Mouse (Mus musculus): ENCODE measurements around the gene Cd22. TPM values are rescaled to one million over a fixed set of nuclear protein-coding genes. Genes with fewer than 3 reads are reported as not detected.

Gene Cd22
- total and polyA plus RNA-seq, 3 experiments, result 0.07 TPM; not detected in 2

GRCm38 (mm10) chr7:30863386-30863785, 16.8 kb downstream of the Cd22 start:
- Histone ChIP-seq H3K79me2 (ENCODE audit: control insufficient read depth, insufficient read depth, low read length, poor library complexity) (no peaks in the 10 kb centered on the region), H3K9ac (ENCODE audit: control insufficient read depth, low read depth, low read length, poor library complexity, severe bottlenecking) (no peak overlapping the region), H3K9me3 (replicated peaks; ENCODE audit: insufficient read depth, low read length) (no peaks in the 10 kb centered on the region), H3K27ac (ENCODE audit: control insufficient read depth, low read depth, low read length) (no peak overlapping the region), H3K4me3 (ENCODE audit: control insufficient read depth in 1 of 2, insufficient read depth in 1 of 2, low read depth in 2 of 2, low read length in 2 of 2) (no peak overlapping the region), H3K27me3 (ENCODE audit: control insufficient read depth in 1 of 2, insufficient read depth in 2 of 2, low read length in 2 of 2) (peaks cover 0 to 2% of the 10 kb centered on the region in 2 experiments; a peak in 2 of 4 replicates), H3K4me1 (ENCODE audit: control insufficient read depth in 1 of 2, insufficient read depth in 2 of 2, low read length in 2 of 2) (peaks cover 0 to 5% of the 10 kb centered on the region in 2 experiments; a peak in 2 of 4 replicates), H3K36me3 (ENCODE audit: control insufficient read depth in 1 of 2, insufficient read depth in 2 of 2, low read length in 2 of 2) (no peaks in the 10 kb centered on the region)
- DNase-seq (ENCODE audit: low read depth, low spot score), result no peak
- TF ChIP-seq NRF1 (IDR thresholded peaks at IDR 0.05; ENCODE audit: insufficient read depth, low read depth, low read length, poor library complexity, severe bottlenecking) (no peak), CHD1 (IDR thresholded peaks at IDR 0.05; ENCODE audit: low read depth, low read length) (no peak), TAL1 (IDR thresholded peaks at IDR 0.05; ENCODE audit: low read length) (no peak), USF1 (IDR thresholded peaks at IDR 0.05; ENCODE audit: low read depth, low read length) (no peak), MYC (IDR thresholded peaks at IDR 0.05; ENCODE audit: low read depth, low read length) (no peak), UBTF (IDR thresholded peaks at IDR 0.05; ENCODE audit: borderline replicate concordance, insufficient read depth, low read depth, low read length) (no peak), ZC3H11A (IDR thresholded peaks at IDR 0.05; ENCODE audit: low read depth, low read length) (no peak), POLR2A (IDR thresholded peaks at IDR 0.05; ENCODE audit: control insufficient read depth in 1 of 2, insufficient read depth in 1 of 2, low read depth in 1 of 2, low read length in 2 of 2, poor library complexity in 1 of 2) (no peak), EP300 (IDR thresholded peaks at IDR 0.05; ENCODE audit: low read depth in 1 of 2, low read length in 2 of 2) (no peak), MXI1 (IDR thresholded peaks at IDR 0.05; ENCODE audit: low read depth, low read length) (no peak), CTCF (IDR thresholded peaks at IDR 0.05 in 2 of 3, conservative IDR thresholded peaks at IDR 0.05 in 1 of 3; ENCODE audit: control insufficient read depth in 1 of 3, insufficient read depth in 1 of 3, low read depth in 2 of 3, low read length in 3 of 3, poor library complexity in 1 of 3, severe bottlenecking in 1 of 3) (no peak), SIN3A (IDR thresholded peaks at IDR 0.05; ENCODE audit: low read length) (no peak), MAFK (IDR thresholded peaks at IDR 0.05; ENCODE audit: borderline replicate concordance, low read depth, low read length) (no peak), ZNF384 (IDR thresholded peaks at IDR 0.05; ENCODE audit: low read depth, low read length) (no peak), JUND (IDR thresholded peaks at IDR 0.05; ENCODE audit: low read depth, low read length) (no peak), CHD2 (IDR thresholded peaks at IDR 0.05; ENCODE audit: low read length) (no peak), ETS1 (IDR thresholded peaks at IDR 0.05; ENCODE audit: low read depth, low read length) (no peak), GABPA (IDR thresholded peaks at IDR 0.05; ENCODE audit: low read depth, low read length) (no peak), E2F4 (IDR thresholded peaks at IDR 0.05; ENCODE audit: borderline replicate concordance, low read depth, low read length) (no peak), TBP (IDR thresholded peaks at IDR 0.05; ENCODE audit: low read depth, low read length) (no peak)

GRCm38 (mm10) chr7:30861464-30861863, 18.7 kb downstream of the Cd22 start, which contains the start of gene Ffar1:
Gene Ffar1, minus strand, starts transcription at chr7:30861564.
- H3K79me2 ChIP-seq (ENCODE audit: control insufficient read depth, insufficient read depth, low read length, poor library complexity), result no peaks in the 10 kb centered on the region
- H3K9ac ChIP-seq (ENCODE audit: control insufficient read depth, low read depth, low read length, poor library complexity, severe bottlenecking), result no peak within 1 kb of the TSS
- TF ChIP-seq RAD21 (IDR thresholded peaks at IDR 0.05; ENCODE audit: low read depth, low read length), result no peak
- TF ChIP-seq GABPA (IDR thresholded peaks at IDR 0.05; ENCODE audit: low read depth, low read length), result no peak
- no peak for TF ChIP-seq ZMIZ1 (IDR thresholded peaks at IDR 0.05; ENCODE audit: low read depth, low read length)
- no peak for TF ChIP-seq NELFE (IDR thresholded peaks at IDR 0.05; ENCODE audit: low read depth, low read length)
- no peak for TF ChIP-seq MAX (IDR thresholded peaks at IDR 0.05; ENCODE audit: low read length)
- TF ChIP-seq POLR2AphosphoS5 (IDR thresholded peaks at IDR 0.05; ENCODE audit: borderline replicate concordance, low read depth, low read length), result no peak
- TF ChIP-seq NRF1 (IDR thresholded peaks at IDR 0.05; ENCODE audit: insufficient read depth, low read depth, low read length, poor library complexity, severe bottlenecking), result no peak
- no peak for TF ChIP-seq KAT2A (conservative IDR thresholded peaks at IDR 0.05; ENCODE audit: low read depth, low read length)
- no peak for TF ChIP-seq E2F4 (IDR thresholded peaks at IDR 0.05; ENCODE audit: borderline replicate concordance, low read depth, low read length)
- TF ChIP-seq CTCF (IDR thresholded peaks at IDR 0.05 in 2 of 3, conservative IDR thresholded peaks at IDR 0.05 in 1 of 3; ENCODE audit: control insufficient read depth in 1 of 3, insufficient read depth in 1 of 3, low read depth in 2 of 3, low read length in 3 of 3, poor library complexity in 1 of 3, severe bottlenecking in 1 of 3), result no peak
- no peak for TF ChIP-seq SMC3 (IDR thresholded peaks at IDR 0.05; ENCODE audit: low read depth, low read length)
- no peaks in the 10 kb centered on the region for H3K9me3 ChIP-seq (replicated peaks; ENCODE audit: insufficient read depth, low read length)
- H3K27me3 ChIP-seq (ENCODE audit: control insufficient read depth in 1 of 2, insufficient read depth in 2 of 2, low read length in 2 of 2), result peaks cover 0 to 2% of the 10 kb centered on the region in 2 experiments; a peak in 2 of 4 replicates
- peaks cover 0 to 5% of the 10 kb centered on the region in 2 experiments; a peak in 2 of 4 replicates for H3K4me1 ChIP-seq (ENCODE audit: control insufficient read depth in 1 of 2, insufficient read depth in 2 of 2, low read length in 2 of 2)
- no peaks in the 10 kb centered on the region for H3K36me3 ChIP-seq (ENCODE audit: control insufficient read depth in 1 of 2, insufficient read depth in 2 of 2, low read length in 2 of 2)
- DNase-seq (ENCODE audit: low read depth, low spot score), result no peak
- H3K27ac ChIP-seq (ENCODE audit: control insufficient read depth, low read depth, low read length), result no peak within 1 kb of the TSS
- no peak within 1 kb of the TSS for H3K4me3 ChIP-seq (ENCODE audit: control insufficient read depth in 1 of 2, insufficient read depth in 1 of 2, low read depth in 2 of 2, low read length in 2 of 2)

Measured in MEL (cell line).